Mouse (Mus musculus) E14TG2a.4 (cell line): ENCODE measurements at regions not wholly inside any gene's neighbourhood (a gene's known extent, or its start where the extent isn't known, plus 50 kb on each side); places are given as distances from the start of the nearest gene placed in this dataset.

ENCODE experiments used
- H3K27me3 ChIP-seq: 2 replicates; pipeline ENCODE4 v1.6.1; 2014; ENCODE audit warnings: low read length, control low read depth; ENCODE audit not compliant: insufficient read depth
- H3K36me3 ChIP-seq: 2 replicates; pipeline ENCODE4 v1.6.1; 2014; ENCODE audit warnings: low read length, control low read depth; ENCODE audit not compliant: insufficient read depth
- H3K4me1 ChIP-seq: replicated peaks from 2 replicates; pipeline ENCODE4 v1.6.1; 2014; ENCODE audit warnings: low read depth, low read length, control low read depth
- H3K4me3 ChIP-seq: replicated peaks from 2 replicates; pipeline ENCODE4 v1.5.1; 2014; ENCODE audit warnings: mild to moderate bottlenecking, low read length
- H3K9me3 ChIP-seq: 2 replicates; pipeline ENCODE4 v1.6.1; 2014; ENCODE audit warnings: low read length, control low read depth
- CTCF ChIP-seq: conservative IDR thresholded peaks from 2 replicates; pipeline ENCODE4 v1.5.1; 2014; ENCODE audit warnings: low read length
- NANOG ChIP-seq: IDR thresholded peaks from 2 replicates; pipeline ENCODE4 v1.6.1; 2014; ENCODE audit warnings: borderline replicate concordance, low read length, mixed read lengths
- POU5F1 ChIP-seq: IDR thresholded peaks from 2 replicates; pipeline ENCODE4 v1.6.1; 2014; ENCODE audit warnings: low read length, borderline replicate concordance

GRCm38 (mm10) chr1:137074787-137075186 is 114.5 kb upstream of the Nr5a2 start:
- TF ChIP-seq POU5F1: no peak
- TF ChIP-seq NANOG: no peak
- no peak for TF ChIP-seq CTCF
- Histone ChIP-seq H3K4me1 (no peaks in the 10 kb centered on the region), H3K36me3 (no peaks in the 10 kb centered on the region), H3K9me3 (no peaks in the 10 kb centered on the region), H3K27me3 (peaks cover 12% of the 10 kb centered on the region; the same call in 1 of the 2 replicates), H3K4me3 (no peak overlapping the region)

GRCm38 (mm10) chr1:137073857-137074572 is 113.8 kb upstream of the Nr5a2 start:
- H3K4me3 ChIP-seq: no peak overlapping the region
- H3K9me3 ChIP-seq: no peaks in the 10 kb centered on the region
- no peak for TF ChIP-seq NANOG
- no peak for TF ChIP-seq POU5F1
- no peak for TF ChIP-seq CTCF
- H3K27me3 ChIP-seq: peaks cover 14% of the 10 kb centered on the region
- H3K4me1 ChIP-seq: no peaks in the 10 kb centered on the region
- H3K36me3 ChIP-seq: no peaks in the 10 kb centered on the region

GRCm38 (mm10) chr1:137060914-137061313 is 100.7 kb upstream of the Nr5a2 start:
- H3K9me3 ChIP-seq: no peaks in the 10 kb centered on the region
- TF ChIP-seq POU5F1 (no peak), CTCF (no peak), NANOG (no peak)

GRCm38 (mm10) chr1:137053134-137053533 is 92.9 kb upstream of the Nr5a2 start:
- TF ChIP-seq CTCF: no peak
- TF ChIP-seq NANOG: no peak
- no peak for TF ChIP-seq POU5F1
- Histone ChIP-seq H3K9me3 (no peaks in the 10 kb centered on the region), H3K4me3 (no peak overlapping the region), H3K27me3 (peaks cover 3% of the 10 kb centered on the region; the same call in 1 of the 2 replicates), H3K36me3 (no peaks in the 10 kb centered on the region), H3K4me1 (no peaks in the 10 kb centered on the region)

More at GRCm38 (mm10) chr1:137060914-137061313, 100.7 kb upstream of the Nr5a2 start:
- H3K4me3 ChIP-seq: no peak overlapping the region
- no peaks in the 10 kb centered on the region for H3K36me3 ChIP-seq
- peaks cover 3% of the 10 kb centered on the region; the same call in 1 of the 2 replicates for H3K27me3 ChIP-seq
- no peaks in the 10 kb centered on the region for H3K4me1 ChIP-seq

- H3K27me3 ChIP-seq: peaks cover 3% of the 10 kb centered on the region; the same call in 1 of the 2 replicates
- H3K4me1 ChIP-seq: no peaks in the 10 kb centered on the region
- TF ChIP-seq POU5F1 (no peak), NANOG (no peak), CTCF (no peak)
- H3K9me3 ChIP-seq: no peaks in the 10 kb centered on the region
- H3K36me3 ChIP-seq: no peaks in the 10 kb centered on the region
- H3K4me3 ChIP-seq: no peak overlapping the region
Observed at GRCm38 (mm10) chr1:137051515-137051914, 91.3 kb upstream of the Nr5a2 start.

- Histone ChIP-seq H3K9me3 (no peaks in the 10 kb centered on the region), H3K4me1 (0 out of 2 replicates have a peak, but pooled peaks cover 3% of the 10 kb centered on the region), H3K4me3 (no peak overlapping the region), H3K27me3 (no peaks in the 10 kb centered on the region), H3K36me3 (no peaks in the 10 kb centered on the region)
- TF ChIP-seq CTCF: no peak
- no peak for TF ChIP-seq NANOG
- TF ChIP-seq POU5F1: no peak
Observed at GRCm38 (mm10) chr1:137044076-137044475, 83.8 kb upstream of the Nr5a2 start.

- Histone ChIP-seq H3K27me3 (no peaks in the 10 kb centered on the region), H3K9me3 (no peaks in the 10 kb centered on the region), H3K4me3 (no peak overlapping the region), H3K4me1 (0 out of 2 replicates have a peak, but pooled peaks cover 3% of the 10 kb centered on the region), H3K36me3 (no peaks in the 10 kb centered on the region)
- no peak for TF ChIP-seq NANOG
- TF ChIP-seq POU5F1: no peak
- no peak for TF ChIP-seq CTCF
Observed at GRCm38 (mm10) chr1:137042414-137043010, 82.3 kb upstream of the Nr5a2 start.

- no peak overlapping the region for H3K4me3 ChIP-seq
- H3K27me3 ChIP-seq: no peaks in the 10 kb centered on the region
- TF ChIP-seq CTCF (no peak), NANOG (no peak), POU5F1 (no peak)
- no peaks in the 10 kb centered on the region for H3K36me3 ChIP-seq
- 0 out of 2 replicates have a peak, but pooled peaks cover 3% of the 10 kb centered on the region for H3K4me1 ChIP-seq
- H3K9me3 ChIP-seq: no peaks in the 10 kb centered on the region
Observed at GRCm38 (mm10) chr1:137040898-137041297, 80.7 kb upstream of the Nr5a2 start.

- Histone ChIP-seq H3K4me1 (no peaks in the 10 kb centered on the region), H3K36me3 (no peaks in the 10 kb centered on the region)
- TF ChIP-seq CTCF: no peak
- TF ChIP-seq NANOG: no peak
- TF ChIP-seq POU5F1: no peak
Observed at GRCm38 (mm10) chr1:137034586-137034985, 74.3 kb upstream of the Nr5a2 start.

More at GRCm38 (mm10) chr1:137034586-137034985, 74.3 kb upstream of the Nr5a2 start:
- no peaks in the 10 kb centered on the region for H3K9me3 ChIP-seq
- no peak overlapping the region for H3K4me3 ChIP-seq
- H3K27me3 ChIP-seq: no peaks in the 10 kb centered on the region
